Mouse (Mus musculus): ENCODE results near the gene Supt4a.
A peak's percentile ranks its signal among the peaks of the same experiment; 100 is the strongest.

Gene Supt4a

GRCm38 (mm10) chr11:87737175-87737740, at the start of gene Supt4a:
Gene Supt4a (plus strand): TSS chr11:87737552.
- DNase-seq (ENCODE audit: low read depth, low spot score), result peak; percentile 99

- no peak for DNase-seq (ENCODE audit: low read depth, low spot score)
Measured at GRCm38 (mm10) chr11:87688478-87689203, 48.7 kb upstream of the Supt4a start.

- DNase-seq (ENCODE audit: low read depth, low spot score), result peak; percentile 50
Measured at GRCm38 (mm10) chr11:87689402-87689808, 47.9 kb upstream of the Supt4a start.

- DNase-seq (ENCODE audit: low read depth, low spot score), result peak; percentile 86
Measured at GRCm38 (mm10) chr11:87690054-87690740, 47.2 kb upstream of the Supt4a start.

- DNase-seq (ENCODE audit: low read depth, low spot score), result no peak
Measured at GRCm38 (mm10) chr11:87697131-87697682, 40.1 kb upstream of the Supt4a start.

GRCm38 (mm10) chr11:87698126-87698525, 39.2 kb upstream of the Supt4a start:
- DNase-seq (ENCODE audit: low read depth, low spot score), result no peak

- DNase-seq (ENCODE audit: low read depth, low spot score), result no peak
Measured at GRCm38 (mm10) chr11:87701108-87701507, 36.2 kb upstream of the Supt4a start.

GRCm38 (mm10) chr11:87701877-87702620, 35.3 kb upstream of the Supt4a start:
- DNase-seq (ENCODE audit: low read depth, low spot score), result no peak

GRCm38 (mm10) chr11:87703654-87704053, 33.7 kb upstream of the Supt4a start:
- no peak for DNase-seq (ENCODE audit: low read depth, low spot score)

GRCm38 (mm10) chr11:87704289-87704688, 33.1 kb upstream of the Supt4a start:
- DNase-seq (ENCODE audit: low read depth, low spot score), result no peak

GRCm38 (mm10) chr11:87707570-87707969, 29.8 kb upstream of the Supt4a start:
- no peak for DNase-seq (ENCODE audit: low read depth, low spot score)

GRCm38 (mm10) chr11:87708979-87709378, 28.4 kb upstream of the Supt4a start:
- no peak for DNase-seq (ENCODE audit: low read depth, low spot score)

- no peak for DNase-seq (ENCODE audit: low read depth, low spot score)
Measured at GRCm38 (mm10) chr11:87709513-87710261, 27.7 kb upstream of the Supt4a start.

- DNase-seq (ENCODE audit: low read depth, low spot score), result no peak
Measured at GRCm38 (mm10) chr11:87710262-87710615, 27.1 kb upstream of the Supt4a start.

- DNase-seq (ENCODE audit: low read depth, low spot score), result no peak
Measured at GRCm38 (mm10) chr11:87712188-87712587, 25.2 kb upstream of the Supt4a start.

GRCm38 (mm10) chr11:87715999-87716398, 21.4 kb upstream of the Supt4a start:
- DNase-seq (ENCODE audit: low read depth, low spot score), result peak; percentile 48

GRCm38 (mm10) chr11:87719526-87719925, 17.8 kb upstream of the Supt4a start:
- no peak for DNase-seq (ENCODE audit: low read depth, low spot score)

GRCm38 (mm10) chr11:87720324-87720723, 17.0 kb upstream of the Supt4a start:
- no peak for DNase-seq (ENCODE audit: low read depth, low spot score)

GRCm38 (mm10) chr11:87720839-87721238, 16.5 kb upstream of the Supt4a start:
- no peak for DNase-seq (ENCODE audit: low read depth, low spot score)

GRCm38 (mm10) chr11:87722168-87722567, 15.2 kb upstream of the Supt4a start:
- DNase-seq (ENCODE audit: low read depth, low spot score), result no peak

- peak; percentile 32 for DNase-seq (ENCODE audit: low read depth, low spot score)
Measured at GRCm38 (mm10) chr11:87722891-87723290, 14.5 kb upstream of the Supt4a start.
